Mouse (Mus musculus): Measurements from ENCODE around the gene Gm21094. TPM values are rescaled to one million over a fixed set of nuclear protein-coding genes. Genes with fewer than 3 reads are reported as not detected.
"Not testable (repeated sequence)": the region's sequence is repeated elsewhere in the genome, so short reads cannot be mapped to it uniquely, and the experiment has no call there.

Gm21094 gene
- total RNA-seq (2021), result not detected
- long read RNA-seq, experiment 1, result 0 reads
- long read RNA-seq, experiment 2, result 0 reads

- DNase-seq; intact Hi-C loops (cut with DNase I; ENCODE audit: low total_unique reads): not testable (repeated sequence)
Observed at GRCm38 (mm10) chrY:32620343-32620742, at the start of gene Gm21094. Gene Gm21094 (minus strand): TSS chrY:32620443.
